Mouse (Mus musculus) ES-E14 (cell line): ENCODE data around the gene Xrcc6. TPM values are rescaled to one million over a fixed set of nuclear protein-coding genes. Genes with fewer than 3 reads are reported as not detected.
"Not testable (repeated sequence)": the region's sequence is repeated elsewhere in the genome, so short reads cannot be mapped to it uniquely, and the experiment has no call there.

Experiments used
- DNase-seq: peaks from one replicate; pipeline ENCODE4 v3.0.0-alpha.2; 2013; ENCODE audit warnings: low read depth, low spot score
- H3K27ac ChIP-seq: 2 replicates; pipeline ENCODE4 v1.5.1; 2012; ENCODE audit warnings: low read depth, mild to moderate bottlenecking, low read length, moderate library complexity, mixed read lengths; ENCODE audit not compliant: poor library complexity, insufficient read depth, severe bottlenecking
- H3K36me3 ChIP-seq: 2 replicates; pipeline ENCODE4 v1.6.1; 2012; ENCODE audit warnings: mild to moderate bottlenecking, low read length, moderate library complexity, mixed read lengths; ENCODE audit not compliant: control insufficient read depth, poor library complexity, insufficient read depth, severe bottlenecking
- H3K4me1 ChIP-seq, 2 experiments: fragments of 150-350 bp in 1 of 2; sonication (generic) in 1 of 2; 2 replicates each; pipeline ENCODE4 v1.6.1; 2012; ENCODE audit warnings: low read length in 2 of 2, mild to moderate bottlenecking in 1 of 2, mixed read lengths in 1 of 2; ENCODE audit not compliant: control insufficient read depth in 2 of 2, insufficient read depth in 2 of 2, poor library complexity in 1 of 2
- H3K4me3 ChIP-seq, 2 experiments: fragments of 150-350 bp in 1 of 2; sonication (generic) in 1 of 2; 2 replicates each; pipeline ENCODE4 v1.5.1; 2012; ENCODE audit warnings: low read length in 2 of 2, low read depth in 1 of 2, mild to moderate bottlenecking in 1 of 2, mixed read lengths in 1 of 2; ENCODE audit not compliant: insufficient read depth in 1 of 2, poor library complexity in 1 of 2, severe bottlenecking in 1 of 2
- H3K9ac ChIP-seq: 2 replicates; pipeline ENCODE4 v1.6.1; 2012; ENCODE audit warnings: low read depth, mild to moderate bottlenecking, low read length, mixed read lengths; ENCODE audit not compliant: poor library complexity, insufficient read depth, severe bottlenecking
- H3K9me3 ChIP-seq: fragments of 150-350 bp; sonication (generic); 2 replicates; pipeline ENCODE4 v1.6.1; 2012; ENCODE audit warnings: low read depth, mild to moderate bottlenecking, low read length; ENCODE audit not compliant: control insufficient read depth, insufficient read depth
- CHD2 ChIP-seq: IDR thresholded peaks from 2 replicates; pipeline ENCODE4 v1.6.1; 2014; ENCODE audit warnings: mild to moderate bottlenecking, low read depth, low read length, inconsistent platforms
- HCFC1 ChIP-seq: IDR thresholded peaks from 2 replicates; pipeline ENCODE4 v1.6.1; 2012; ENCODE audit warnings: low read length, inconsistent platforms, borderline replicate concordance; ENCODE audit not compliant: insufficient read depth
- MAFK ChIP-seq: IDR thresholded peaks from 2 replicates; pipeline ENCODE4 v1.6.1; 2014; ENCODE audit warnings: mild to moderate bottlenecking, low read depth, low read length, inconsistent platforms; ENCODE audit not compliant: insufficient read depth
- ZC3H11A ChIP-seq: IDR thresholded peaks from 2 replicates; pipeline ENCODE4 v1.6.1; 2012; ENCODE audit warnings: low read depth, mild to moderate bottlenecking, inconsistent platforms, low read length, borderline replicate concordance
- ZNF384 ChIP-seq: IDR thresholded peaks from 2 replicates; pipeline ENCODE4 v1.6.1; 2012; ENCODE audit warnings: low read depth, low read length, inconsistent platforms
- in situ Hi-C, 2 experiments: fragments of 600-800 bp; cut with MboI; formaldehyde crosslinking; loops; one replicate each; pipeline ENCODE4 v1.15.1; 2025; ENCODE audit warnings: low sequenced_read_pairs in 2 of 2, inconsistent platforms in 1 of 2; ENCODE audit not compliant: unreplicated experiment in 2 of 2
- total RNA-seq: library from RNA; depleted of rRNA; stranded (reverse); fragments of 300-350 nt; gene quantifications from 2 replicates; pipeline ENCODE4 v1.2.3, GENCODE M21; 2012

The Xrcc6 gene
- total RNA-seq, 1 experiment: 84.6 TPM

GRCm38 (mm10) chr15:81967821-81968220, 19.8 kb upstream of the Xrcc6 start:
- Histone ChIP-seq H3K36me3 (no peaks in the 10 kb centered on the region), H3K4me1 (peaks cover 4 to 13% of the 10 kb centered on the region in 2 experiments; a peak in 1 of 4 replicates), H3K27ac (peak overlapping the region; percentile 95), H3K4me3 (no peak overlapping the region), H3K9ac (no peak overlapping the region), H3K9me3 (peaks cover 5% of the 10 kb centered on the region)
- DNase-seq: no peak
- in situ Hi-C loops: no loop called here
- no peak for TF ChIP-seq ZC3H11A
- TF ChIP-seq ZNF384: no peak
- no peak for TF ChIP-seq HCFC1
- TF ChIP-seq CHD2: no peak
- TF ChIP-seq MAFK: no peak

GRCm38 (mm10) chr15:81968447-81968846, 19.2 kb upstream of the Xrcc6 start:
- Histone ChIP-seq H3K27ac (peak overlapping the region; percentile 95), H3K36me3 (no peaks in the 10 kb centered on the region), H3K4me1 (peaks cover 4 to 13% of the 10 kb centered on the region in 2 experiments; a peak in 1 of 4 replicates), H3K4me3 (no peak overlapping the region), H3K9me3 (peaks cover 5% of the 10 kb centered on the region), H3K9ac (peak overlapping the region; percentile 13; the same call in 1 of the 2 replicates)
- TF ChIP-seq ZC3H11A (no peak), CHD2 (no peak), HCFC1 (no peak), ZNF384 (no peak), MAFK (no peak)
- no peak for DNase-seq
- in situ Hi-C loops: no loop called here

GRCm38 (mm10) chr15:81969173-81969572, 18.5 kb upstream of the Xrcc6 start:
- H3K36me3 ChIP-seq: no peaks in the 10 kb centered on the region
- in situ Hi-C loops: no loop called here
- H3K27ac ChIP-seq: peak overlapping the region; percentile 95
- peaks cover 8% of the 10 kb centered on the region for H3K9me3 ChIP-seq
- H3K4me3 ChIP-seq: no peak overlapping the region
- peak overlapping the region; percentile 10; the same call in 1 of the 2 replicates for H3K9ac ChIP-seq
- peak; percentile 69 for DNase-seq
- TF ChIP-seq HCFC1 (no peak), ZNF384 (no peak), MAFK (no peak), ZC3H11A (no peak), CHD2 (no peak)
- peaks cover 4 to 13% of the 10 kb centered on the region in 2 experiments; a peak in 1 of 4 replicates for H3K4me1 ChIP-seq

GRCm38 (mm10) chr15:81969635-81970034, 18.0 kb upstream of the Xrcc6 start:
- H3K4me1 ChIP-seq: peaks cover 4 to 13% of the 10 kb centered on the region in 2 experiments; a peak in 1 of 4 replicates
- H3K36me3 ChIP-seq, DNase-seq, H3K9me3 ChIP-seq, H3K9ac ChIP-seq, in situ Hi-C loops, H3K4me3 ChIP-seq: not testable (repeated sequence)
- peak overlapping the region; percentile 90 for H3K27ac ChIP-seq

DNA sequence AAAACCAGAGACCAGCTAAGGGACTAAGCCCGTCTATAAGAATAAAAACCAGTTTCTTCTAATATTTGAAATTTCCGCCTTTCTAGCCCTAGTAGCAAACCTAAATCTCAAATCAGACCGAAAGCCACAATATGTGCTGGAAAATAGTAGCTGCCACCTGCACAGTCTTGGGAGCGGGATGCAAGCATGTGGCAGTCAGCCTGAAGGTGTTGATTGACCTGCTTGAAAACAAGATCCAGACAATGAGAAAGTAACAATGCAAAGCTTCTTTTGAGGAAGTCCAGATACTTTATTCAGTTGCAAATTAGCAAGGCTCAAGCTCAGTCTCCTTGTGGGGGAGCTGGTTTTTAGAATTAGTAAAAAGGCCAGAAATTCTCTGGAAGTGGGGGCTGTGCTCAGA, 17.1 kb upstream of the Xrcc6 start:
- H3K27ac ChIP-seq: peak overlapping the region; percentile 90; the same call in 1 of the 2 replicates
- H3K4me1 ChIP-seq: peaks cover 4 to 13% of the 10 kb centered on the region in 2 experiments; a peak in 1 of 4 replicates
- DNase-seq, H3K4me3 ChIP-seq, H3K9ac ChIP-seq, H3K36me3 ChIP-seq, H3K9me3 ChIP-seq, in situ Hi-C loops: not testable (repeated sequence)
